Mouse (Mus musculus): ENCODE results near the gene Hcst. TPM values are rescaled to one million over a fixed set of nuclear protein-coding genes. Genes with fewer than 3 reads are reported as not detected.

Hcst gene
- 1.6 TPM for polyA plus RNA-seq (2015; fragmentation: Illumina TruSeq; extraction: RNeasy Lipid Tissue Mini Kit (QIAGEN cat#74804); ENCODE audit: low read depth, low replicate concordance)

DNA sequence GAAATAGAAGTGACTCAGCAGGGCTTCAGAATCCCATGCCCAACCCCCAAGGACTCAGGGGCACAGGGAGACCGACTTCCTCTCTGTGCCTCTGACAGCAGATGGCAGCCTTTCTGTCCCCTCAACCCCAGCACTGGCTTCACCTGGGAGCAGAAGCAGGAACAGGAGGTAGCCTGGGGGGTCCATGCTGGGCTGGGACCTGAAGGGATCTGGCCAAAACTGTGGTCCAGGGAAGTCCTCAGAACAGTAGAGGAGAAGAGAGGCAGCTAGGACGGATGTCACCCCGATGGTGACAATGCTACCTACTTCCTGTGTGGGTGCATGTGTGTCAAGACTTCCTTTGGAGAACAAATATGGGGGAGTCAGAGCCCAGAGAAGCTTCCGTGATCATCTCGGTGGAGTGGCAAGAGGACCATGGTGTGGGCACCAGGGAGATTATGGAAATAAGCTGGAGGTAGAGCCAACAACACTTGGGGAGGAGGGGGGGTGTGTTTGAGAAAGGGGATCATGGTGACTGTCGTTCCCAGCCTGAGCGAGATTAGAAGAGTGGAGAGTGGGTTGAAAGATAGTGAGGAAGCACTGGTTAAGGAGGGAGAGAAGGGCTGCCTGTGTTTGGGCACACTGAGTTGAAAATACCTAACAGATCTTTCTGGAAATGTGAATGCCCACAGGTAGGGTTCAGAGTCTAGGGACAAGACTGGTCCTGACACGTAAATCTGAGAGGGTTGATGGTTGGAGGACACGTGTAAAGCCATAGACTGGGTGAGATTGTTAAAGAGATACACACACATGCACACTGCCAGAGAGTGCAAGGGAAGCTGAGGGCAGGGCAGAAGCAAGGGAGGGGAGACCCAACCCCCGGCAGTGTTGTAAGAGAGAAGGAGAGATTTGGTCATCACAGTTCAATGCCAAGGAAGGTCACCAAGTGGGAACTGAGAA lies at the start of gene Hcst:
Hcst (minus strand) TSS at position 294 of the 939 bp plus-strand sequence.

DNA sequence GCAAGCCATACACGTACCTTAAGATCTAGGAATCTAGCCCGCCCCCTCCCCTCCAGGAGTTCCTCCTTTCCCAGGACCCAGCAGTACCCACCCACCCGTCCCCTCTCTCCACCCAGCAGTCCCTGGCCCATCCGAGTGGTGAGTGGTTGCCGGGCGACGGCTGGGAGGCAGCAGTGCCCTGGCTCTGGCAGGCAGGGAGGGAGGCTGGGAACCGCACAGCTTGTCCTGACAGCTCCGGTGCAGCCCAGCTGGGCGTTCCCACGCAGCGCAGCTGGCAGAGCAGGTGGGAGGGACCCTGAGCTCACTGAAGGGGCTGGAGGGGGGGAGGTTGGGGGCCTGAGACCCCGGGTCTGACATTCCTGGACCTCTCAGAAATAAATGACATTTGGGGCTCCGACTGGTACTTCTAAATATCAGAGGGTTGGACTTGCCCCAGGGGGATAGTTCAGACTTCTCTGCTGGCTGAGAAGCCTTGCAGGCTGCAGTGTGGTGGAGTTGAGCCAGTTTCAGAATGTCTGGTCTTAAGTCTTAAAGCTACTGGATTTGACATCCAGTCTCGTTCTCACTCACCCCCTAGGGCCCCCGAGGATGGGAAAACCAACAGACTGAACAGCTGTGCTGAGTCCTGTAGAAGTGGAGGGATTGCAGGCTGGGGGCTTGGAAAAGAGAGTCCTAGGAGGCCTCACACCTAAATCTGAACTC lies 38.1 kb upstream of the Hcst start, which contains the start of the genes Kirrel2 and Nphs1:
Kirrel2 (minus strand) TSS at position 62 of the 702 bp plus-strand sequence.
Nphs1 (plus strand) TSS at position 687 of the 702 bp plus-strand sequence.

DNA sequence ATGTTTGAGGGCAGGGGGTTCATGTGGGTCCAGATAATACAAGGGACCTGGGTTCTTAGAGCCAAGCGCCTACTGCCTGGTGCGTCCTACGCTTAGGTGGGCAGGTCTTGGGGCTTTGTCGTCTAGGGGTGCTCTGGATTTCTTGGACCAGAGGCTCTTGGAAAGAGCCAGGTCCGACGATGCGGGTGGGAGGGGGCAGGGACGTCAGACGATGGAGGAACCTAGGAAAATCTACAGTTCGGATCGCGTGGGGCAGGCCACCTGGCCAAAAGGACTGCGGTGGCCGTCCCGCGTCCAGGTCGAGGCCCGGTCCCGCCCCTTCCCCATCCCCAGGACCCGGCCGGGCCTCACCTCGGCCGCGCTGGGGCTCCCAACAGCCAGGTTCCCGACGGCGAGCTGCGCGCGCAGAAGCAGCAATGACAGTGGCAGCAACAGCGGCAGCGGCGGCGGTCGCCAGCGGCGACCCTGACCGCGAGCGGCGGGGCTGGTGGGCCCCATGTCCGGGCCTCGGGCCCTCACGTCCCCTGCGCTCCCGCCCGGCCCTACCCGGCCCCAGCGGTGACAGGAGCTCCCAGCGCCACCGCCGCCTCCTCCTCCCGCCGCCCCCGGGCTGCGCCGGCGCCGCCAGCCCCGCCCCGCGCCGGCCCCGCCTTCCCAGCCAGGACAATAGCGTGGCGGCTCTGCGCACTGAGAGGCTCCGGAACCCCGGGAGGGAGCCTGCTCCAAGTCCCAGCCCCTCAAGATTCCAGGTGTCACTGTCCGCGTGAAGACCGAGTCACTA lies 25.5 kb upstream of the Hcst start, which contains the start of gene Aplp1:
Aplp1 (minus strand) TSS at position 565 of the 781 bp plus-strand sequence.

DNA sequence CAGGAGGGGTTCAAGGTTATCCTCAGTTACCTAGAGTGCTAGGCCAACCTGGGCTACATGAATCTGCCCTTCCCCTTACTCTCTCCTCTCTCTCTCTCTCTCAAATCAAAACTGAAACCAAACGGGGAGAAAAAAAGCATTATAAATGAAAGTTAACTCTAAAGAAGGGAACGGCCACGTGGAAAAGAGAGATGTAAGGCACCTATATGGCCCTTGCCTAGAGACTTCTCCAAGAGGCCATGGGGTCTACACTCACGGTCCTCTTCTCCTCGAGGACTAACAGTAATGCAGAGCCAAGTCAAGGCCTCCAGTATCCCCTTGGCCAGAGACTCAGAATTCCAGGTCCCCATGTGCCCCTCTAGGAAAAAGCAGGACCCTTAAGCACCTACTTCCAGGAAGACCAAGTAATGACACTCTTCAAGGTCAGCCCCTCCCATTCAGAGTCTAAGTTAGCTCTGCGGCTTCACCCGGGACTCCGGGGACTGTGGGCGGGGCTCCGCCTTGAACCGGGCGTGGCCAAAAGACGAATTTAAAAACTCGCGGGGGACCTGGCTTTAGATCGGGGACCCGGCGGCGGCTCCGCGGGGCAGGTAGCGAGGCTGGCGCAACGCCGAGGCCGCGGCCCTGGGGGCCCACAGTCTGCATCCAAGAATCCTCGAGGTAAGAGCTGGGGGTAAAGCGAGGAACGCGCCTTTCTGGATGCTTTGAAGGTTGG lies 1.7 kb upstream of the Hcst start, which contains the start of gene Nfkbid:
Nfkbid (plus strand) TSS at position 558 of the 715 bp plus-strand sequence.

DNA sequence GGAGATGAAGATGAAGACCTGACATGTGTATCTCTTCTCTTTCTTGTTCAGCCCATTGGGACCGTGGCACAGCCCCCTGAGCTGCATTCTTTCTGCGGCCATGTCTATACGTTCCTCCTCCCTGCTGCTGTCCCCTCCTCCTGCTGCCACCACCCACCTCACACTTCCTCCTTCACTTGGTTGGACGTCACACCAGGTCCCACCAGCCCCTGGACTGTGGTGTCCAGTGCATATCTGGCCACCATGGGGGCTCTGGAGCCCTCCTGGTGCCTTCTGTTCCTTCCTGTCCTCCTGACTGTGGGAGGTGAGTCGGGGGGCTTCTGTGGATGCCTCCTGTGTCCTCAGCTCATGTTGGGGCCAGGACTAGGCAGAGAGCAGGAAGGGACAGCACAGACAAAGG lies 6.1 kb downstream of the Hcst start, which contains the start of gene Tyrobp:
Tyrobp (plus strand) TSS at position 165 of the 400 bp plus-strand sequence.

Other genes starting within 250 kb of the Hcst start
- 10.0 TPM for gene Cox7a1, start 235.7 kb downstream of the Hcst start, polyA plus RNA-seq (2015; fragmentation: Illumina TruSeq; extraction: RNeasy Lipid Tissue Mini Kit (QIAGEN cat#74804); ENCODE audit: low read depth, low replicate concordance)
- 226 TPM for gene Capns1, start 221.0 kb downstream of the Hcst start, polyA plus RNA-seq (2015; fragmentation: Illumina TruSeq; extraction: RNeasy Lipid Tissue Mini Kit (QIAGEN cat#74804); ENCODE audit: low read depth, low replicate concordance)
- gene Polr2i, start 187.9 kb downstream of the Hcst start, polyA plus RNA-seq (2015; fragmentation: Illumina TruSeq; extraction: RNeasy Lipid Tissue Mini Kit (QIAGEN cat#74804); ENCODE audit: low read depth, low replicate concordance): 79.0 TPM
- gene Tbcb, start 187.6 kb downstream of the Hcst start, polyA plus RNA-seq (2015; fragmentation: Illumina TruSeq; extraction: RNeasy Lipid Tissue Mini Kit (QIAGEN cat#74804); ENCODE audit: low read depth, low replicate concordance): 168 TPM
- not detected for gene Ovol3, start 184.1 kb downstream of the Hcst start, polyA plus RNA-seq (2015; fragmentation: Illumina TruSeq; extraction: RNeasy Lipid Tissue Mini Kit (QIAGEN cat#74804); ENCODE audit: low read depth, low replicate concordance)
- gene Thap8, start 139.8 kb downstream of the Hcst start, polyA plus RNA-seq (2015; fragmentation: Illumina TruSeq; extraction: RNeasy Lipid Tissue Mini Kit (QIAGEN cat#74804); ENCODE audit: low read depth, low replicate concordance): not detected
- gene Wdr62, start 139.4 kb downstream of the Hcst start, polyA plus RNA-seq (2015; fragmentation: Illumina TruSeq; extraction: RNeasy Lipid Tissue Mini Kit (QIAGEN cat#74804); ENCODE audit: low read depth, low replicate concordance): 1.8 TPM
- 504 TPM for gene Clip3, start 128.1 kb downstream of the Hcst start, polyA plus RNA-seq (2015; fragmentation: Illumina TruSeq; extraction: RNeasy Lipid Tissue Mini Kit (QIAGEN cat#74804); ENCODE audit: low read depth, low replicate concordance)
- gene Alkbh6, start 111.1 kb downstream of the Hcst start, polyA plus RNA-seq (2015; fragmentation: Illumina TruSeq; extraction: RNeasy Lipid Tissue Mini Kit (QIAGEN cat#74804); ENCODE audit: low read depth, low replicate concordance): 87.8 TPM
- 9.7 TPM for gene Syne4, start 105.0 kb downstream of the Hcst start, polyA plus RNA-seq (2015; fragmentation: Illumina TruSeq; extraction: RNeasy Lipid Tissue Mini Kit (QIAGEN cat#74804); ENCODE audit: low read depth, low replicate concordance)
- 0.43 TPM for gene E130208F15Rik, start 98.1 kb downstream of the Hcst start, polyA plus RNA-seq (2015; fragmentation: Illumina TruSeq; extraction: RNeasy Lipid Tissue Mini Kit (QIAGEN cat#74804); ENCODE audit: low read depth, low replicate concordance)
- 11.2 TPM for gene Sdhaf1, start 96.0 kb downstream of the Hcst start, polyA plus RNA-seq (2015; fragmentation: Illumina TruSeq; extraction: RNeasy Lipid Tissue Mini Kit (QIAGEN cat#74804); ENCODE audit: low read depth, low replicate concordance)
- gene Lrfn3, start 57.1 kb downstream of the Hcst start, polyA plus RNA-seq (2015; fragmentation: Illumina TruSeq; extraction: RNeasy Lipid Tissue Mini Kit (QIAGEN cat#74804); ENCODE audit: low read depth, low replicate concordance): 13.9 TPM
- 90.8 TPM for gene Tyrobp, start 6.1 kb downstream of the Hcst start, polyA plus RNA-seq (2015; fragmentation: Illumina TruSeq; extraction: RNeasy Lipid Tissue Mini Kit (QIAGEN cat#74804); ENCODE audit: low read depth, low replicate concordance)
- gene Nfkbid, start 1.9 kb upstream of the Hcst start, polyA plus RNA-seq (2015; fragmentation: Illumina TruSeq; extraction: RNeasy Lipid Tissue Mini Kit (QIAGEN cat#74804); ENCODE audit: low read depth, low replicate concordance): 2.7 TPM
- gene Aplp1, start 25.7 kb upstream of the Hcst start, polyA plus RNA-seq (2015; fragmentation: Illumina TruSeq; extraction: RNeasy Lipid Tissue Mini Kit (QIAGEN cat#74804); ENCODE audit: low read depth, low replicate concordance): 972 TPM
- gene Kirrel2, start 37.8 kb upstream of the Hcst start, polyA plus RNA-seq (2015; fragmentation: Illumina TruSeq; extraction: RNeasy Lipid Tissue Mini Kit (QIAGEN cat#74804); ENCODE audit: low read depth, low replicate concordance): 9.7 TPM
- gene Nphs1, start 38.5 kb upstream of the Hcst start, polyA plus RNA-seq (2015; fragmentation: Illumina TruSeq; extraction: RNeasy Lipid Tissue Mini Kit (QIAGEN cat#74804); ENCODE audit: low read depth, low replicate concordance): 1.9 TPM
- not detected for gene Prodh2, start 73.8 kb upstream of the Hcst start, polyA plus RNA-seq (2015; fragmentation: Illumina TruSeq; extraction: RNeasy Lipid Tissue Mini Kit (QIAGEN cat#74804); ENCODE audit: low read depth, low replicate concordance)
- 95.4 TPM for gene Arhgap33, start 115.2 kb upstream of the Hcst start, polyA plus RNA-seq (2015; fragmentation: Illumina TruSeq; extraction: RNeasy Lipid Tissue Mini Kit (QIAGEN cat#74804); ENCODE audit: low read depth, low replicate concordance)
- gene Hspb6, start 132.3 kb upstream of the Hcst start, polyA plus RNA-seq (2015; fragmentation: Illumina TruSeq; extraction: RNeasy Lipid Tissue Mini Kit (QIAGEN cat#74804); ENCODE audit: low read depth, low replicate concordance): 7.9 TPM
- 4.5 TPM for gene Proser3, start 132.4 kb upstream of the Hcst start, polyA plus RNA-seq (2015; fragmentation: Illumina TruSeq; extraction: RNeasy Lipid Tissue Mini Kit (QIAGEN cat#74804); ENCODE audit: low read depth, low replicate concordance)
- gene Lin37, start 140.0 kb upstream of the Hcst start, polyA plus RNA-seq (2015; fragmentation: Illumina TruSeq; extraction: RNeasy Lipid Tissue Mini Kit (QIAGEN cat#74804); ENCODE audit: low read depth, low replicate concordance): 51.4 TPM
- 85.7 TPM for gene U2af1l4, start 143.4 kb upstream of the Hcst start, polyA plus RNA-seq (2015; fragmentation: Illumina TruSeq; extraction: RNeasy Lipid Tissue Mini Kit (QIAGEN cat#74804); ENCODE audit: low read depth, low replicate concordance)
- 6.7 TPM for gene Gm49396, start 143.5 kb upstream of the Hcst start, polyA plus RNA-seq (2015; fragmentation: Illumina TruSeq; extraction: RNeasy Lipid Tissue Mini Kit (QIAGEN cat#74804); ENCODE audit: low read depth, low replicate concordance)
- 158 TPM for gene Psenen, start 143.8 kb upstream of the Hcst start, polyA plus RNA-seq (2015; fragmentation: Illumina TruSeq; extraction: RNeasy Lipid Tissue Mini Kit (QIAGEN cat#74804); ENCODE audit: low read depth, low replicate concordance)
- gene Igflr1, start 145.6 kb upstream of the Hcst start, polyA plus RNA-seq (2015; fragmentation: Illumina TruSeq; extraction: RNeasy Lipid Tissue Mini Kit (QIAGEN cat#74804); ENCODE audit: low read depth, low replicate concordance): 1.5 TPM
- 25.9 TPM for gene Kmt2b, start 168.9 kb upstream of the Hcst start, polyA plus RNA-seq (2015; fragmentation: Illumina TruSeq; extraction: RNeasy Lipid Tissue Mini Kit (QIAGEN cat#74804); ENCODE audit: low read depth, low replicate concordance)
- gene Zbtb32, start 179.1 kb upstream of the Hcst start, polyA plus RNA-seq (2015; fragmentation: Illumina TruSeq; extraction: RNeasy Lipid Tissue Mini Kit (QIAGEN cat#74804); ENCODE audit: low read depth, low replicate concordance): not detected
- 1.1 TPM for gene Upk1a, start 193.0 kb upstream of the Hcst start, polyA plus RNA-seq (2015; fragmentation: Illumina TruSeq; extraction: RNeasy Lipid Tissue Mini Kit (QIAGEN cat#74804); ENCODE audit: low read depth, low replicate concordance)
- gene Cox6b1, start 206.3 kb upstream of the Hcst start, polyA plus RNA-seq (2015; fragmentation: Illumina TruSeq; extraction: RNeasy Lipid Tissue Mini Kit (QIAGEN cat#74804); ENCODE audit: low read depth, low replicate concordance): 1,546 TPM
- gene Etv2, start 216.0 kb upstream of the Hcst start, polyA plus RNA-seq (2015; fragmentation: Illumina TruSeq; extraction: RNeasy Lipid Tissue Mini Kit (QIAGEN cat#74804); ENCODE audit: low read depth, low replicate concordance): not detected
- 72.4 TPM for gene Rbm42, start 230.5 kb upstream of the Hcst start, polyA plus RNA-seq (2015; fragmentation: Illumina TruSeq; extraction: RNeasy Lipid Tissue Mini Kit (QIAGEN cat#74804); ENCODE audit: low read depth, low replicate concordance)
- gene Haus5, start 245.1 kb upstream of the Hcst start, polyA plus RNA-seq (2015; fragmentation: Illumina TruSeq; extraction: RNeasy Lipid Tissue Mini Kit (QIAGEN cat#74804); ENCODE audit: low read depth, low replicate concordance): 6.4 TPM

All from brain, adult 10 weeks (tissue).